31 mouse cellular contexts compared by ENCODE assay signal in genomic region chr2:38420498-38420897, GRCm38 (mm10).
"Had no signal": no experiment of that assay in that cellular context is flagged by ENCODE, and none has a peak within 500 bp of the region (broad histone marks: within the 10 kb centered on the region; RNA-seq: fewer than 3 reads in every experiment).

No protein-coding gene starts in this region.

- H3K36me3 ChIP-seq: limb, embryonic 10.5 days; limb, embryonic 12.5 days; limb, embryonic 13.5 days; limb, embryonic 15.5 days; liver, embryonic 12.5 days; liver, embryonic 13.5 days; liver, embryonic 15.5 days; lung, embryonic 15.5 days; midbrain, embryonic 12.5 days; midbrain, embryonic 13.5 days; midbrain, embryonic 15.5 days; neural tube, embryonic 12.5 days; neural tube, embryonic 13.5 days had no signal

- H3K9ac ChIP-seq: limb, embryonic 12.5 days; limb, embryonic 13.5 days; limb, embryonic 15.5 days; liver, embryonic 12.5 days; liver, embryonic 13.5 days; liver, embryonic 14.5 days; liver, embryonic 15.5 days; liver, postnatal 0 days; lung, embryonic 14.5 days; lung, embryonic 15.5 days; midbrain, embryonic 12.5 days; midbrain, embryonic 13.5 days; midbrain, embryonic 15.5 days; neural tube, embryonic 12.5 days; neural tube, embryonic 13.5 days had no signal

- DNase-seq: left cerebral cortex, postnatal 4 days; liver; liver, embryonic 13.5 days; liver, postnatal 0 days; lung, adult 18-20 months; lung, adult 2 months; lung, embryonic 14.5 days; lung, postnatal 10 days; lung, postnatal 14 days; lung, postnatal 36 days; lung, postnatal 4 days; midbrain, embryonic 14.5 days had no signal

- H3K4me2 ChIP-seq: limb, embryonic 12.5 days; limb, embryonic 13.5 days; limb, embryonic 15.5 days; liver, embryonic 11.5 days; liver, embryonic 12.5 days; liver, embryonic 13.5 days; liver, embryonic 15.5 days; lung, embryonic 14.5 days; lung, embryonic 15.5 days; midbrain, embryonic 12.5 days; midbrain, embryonic 13.5 days; midbrain, embryonic 15.5 days; neural tube, embryonic 12.5 days; neural tube, embryonic 13.5 days had no signal

- H3K27me3 ChIP-seq: limb, embryonic 15.5 days; lung, embryonic 15.5 days; midbrain, embryonic 15.5 days; neural tube, embryonic 12.5 days had no signal

- H3K27ac ChIP-seq: limb, embryonic 10.5 days; limb, embryonic 12.5 days; limb, embryonic 13.5 days; limb, embryonic 15.5 days; liver, embryonic 12.5 days; liver, embryonic 13.5 days; liver, embryonic 14.5 days; liver, embryonic 15.5 days; lung, embryonic 15.5 days; macrophage; midbrain, embryonic 12.5 days; midbrain, embryonic 13.5 days; midbrain, embryonic 15.5 days; neural tube, embryonic 12.5 days; neural tube, embryonic 13.5 days had no signal

- H3K9me3 ChIP-seq: limb, embryonic 10.5 days; limb, embryonic 12.5 days; limb, embryonic 13.5 days; limb, embryonic 15.5 days; liver, embryonic 12.5 days; liver, embryonic 13.5 days; liver, embryonic 15.5 days; lung, embryonic 15.5 days; megakaryocyte, embryonic 14.5 days; midbrain, embryonic 12.5 days; midbrain, embryonic 13.5 days; midbrain, embryonic 15.5 days; neural tube, embryonic 12.5 days; neural tube, embryonic 13.5 days had no signal

- H3K4me3 ChIP-seq: limb, embryonic 10.5 days; limb, embryonic 12.5 days; limb, embryonic 13.5 days; limb, embryonic 15.5 days; liver, embryonic 12.5 days; liver, embryonic 13.5 days; liver, embryonic 15.5 days; lung, embryonic 15.5 days; megakaryocyte, embryonic 14.5 days; midbrain, embryonic 12.5 days; midbrain, embryonic 13.5 days; midbrain, embryonic 15.5 days; myocyte; neural tube, embryonic 12.5 days; neural tube, embryonic 13.5 days had no signal

- ATAC-seq: liver, embryonic 12.5 days; liver, postnatal 0 days; lung, postnatal 0 days; midbrain, embryonic 13.5 days; midbrain, embryonic 15.5 days; midbrain, embryonic 16.5 days had no signal

- H3K4me1 ChIP-seq: liver, embryonic 12.5 days; liver, embryonic 13.5 days; liver, embryonic 15.5 days had no signal
